Mouse (Mus musculus) mature B cell (primary cell): ENCODE measurements around the gene Emc4.

Experiments
- in situ Hi-C: fragments of 300-500 bp; cut with MboI; formaldehyde crosslinking; loops from 2 replicates; pipeline ENCODE4 v1.14.3; 2019

The Emc4 gene

DNA sequence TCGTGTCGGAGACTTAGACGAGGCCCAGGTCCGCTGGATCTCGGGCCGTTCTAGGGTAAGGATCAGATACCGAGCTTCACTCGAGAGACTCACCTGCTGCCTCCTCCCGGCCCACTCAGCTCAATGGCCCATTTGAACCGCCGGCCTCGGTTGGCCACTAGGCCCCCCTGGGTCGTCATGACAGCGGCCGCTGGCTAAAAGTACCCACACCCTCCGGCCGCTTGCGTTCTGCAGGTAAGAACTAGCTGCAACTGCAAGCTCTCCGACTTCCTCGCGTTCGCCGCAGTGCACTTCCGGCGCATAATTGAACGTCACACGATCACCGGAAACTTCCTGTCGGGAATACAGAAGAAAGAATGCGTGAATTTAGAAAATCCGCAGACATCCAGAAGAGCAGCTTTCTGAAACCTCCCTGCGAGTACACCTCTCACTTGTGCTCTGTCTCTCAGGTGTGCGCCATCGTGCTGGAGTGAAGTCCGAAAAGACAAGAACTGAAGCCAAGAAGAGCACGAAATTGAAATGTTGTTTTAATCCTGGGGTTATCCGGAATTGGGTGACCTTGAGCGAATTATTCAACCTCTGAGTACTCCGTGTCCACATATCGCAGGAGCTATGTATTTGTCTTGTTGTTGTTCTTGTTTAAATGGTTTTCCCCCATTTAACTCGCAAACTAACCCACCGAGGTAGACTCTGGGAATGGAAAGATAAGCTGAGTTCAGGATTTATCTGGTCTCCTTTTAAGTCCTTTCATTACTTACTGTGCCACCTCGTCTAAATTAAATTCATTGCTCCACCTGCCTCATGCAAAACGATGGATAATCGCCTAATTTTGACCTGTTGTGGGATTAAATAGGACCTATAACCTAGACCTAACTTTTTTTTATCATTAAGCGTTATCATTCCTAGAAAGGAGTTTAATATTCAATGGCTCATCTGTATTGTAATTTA is at the start of gene Emc4:
TSS of gene Emc4 (minus strand) at position 302 of the 948 bp plus-strand sequence.
- in situ Hi-C loops = no loop called here

GRCm38 (mm10) chr2:112407030-112407429 is 39.2 kb upstream of the Emc4 start:
- in situ Hi-C loops = no loop called here

DNA sequence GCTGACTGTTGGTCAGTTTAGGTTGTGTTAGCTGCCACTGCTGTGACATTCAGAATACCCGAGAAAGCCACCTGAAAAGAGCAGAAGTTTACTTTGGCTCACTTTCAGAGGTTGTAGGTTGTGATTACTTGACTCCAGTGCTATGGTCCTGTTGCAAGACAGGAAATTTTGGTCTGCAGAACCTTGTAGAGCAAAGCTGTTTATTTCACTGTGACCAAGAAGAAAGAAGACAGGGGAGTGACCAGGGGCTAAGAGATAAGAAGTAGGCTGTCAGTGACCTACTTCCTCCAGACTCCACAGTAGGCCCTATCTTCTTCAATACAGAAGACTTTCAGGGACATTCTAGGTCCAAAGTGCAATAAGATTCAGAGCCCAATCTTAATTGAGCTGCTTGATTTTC is 28.8 kb upstream of the Emc4 start:
- in situ Hi-C loops = no loop called here

- in situ Hi-C loops = no loop called here
Measured at GRCm38 (mm10) chr2:112393958-112394357, 26.1 kb upstream of the Emc4 start.

DNA sequence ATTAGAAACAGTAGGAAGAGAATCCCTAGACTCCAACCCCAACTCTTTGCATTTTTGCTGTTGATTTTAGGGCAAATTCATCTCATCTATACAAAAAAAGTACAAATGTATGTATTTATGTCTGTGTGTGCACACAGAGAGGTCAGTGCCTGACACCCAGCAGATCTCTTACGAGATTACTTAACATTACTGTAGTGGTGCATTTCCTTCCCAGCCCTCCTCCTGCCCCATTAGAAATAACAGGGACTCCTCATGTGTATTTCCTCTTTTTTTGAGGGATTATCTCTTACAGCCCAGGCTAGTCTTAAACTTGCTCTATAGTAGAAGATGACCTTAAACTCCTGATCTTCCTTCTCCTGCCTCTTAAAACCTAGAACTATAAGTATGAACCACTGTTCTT is 24.9 kb upstream of the Emc4 start:
- in situ Hi-C loops = no loop called here

DNA sequence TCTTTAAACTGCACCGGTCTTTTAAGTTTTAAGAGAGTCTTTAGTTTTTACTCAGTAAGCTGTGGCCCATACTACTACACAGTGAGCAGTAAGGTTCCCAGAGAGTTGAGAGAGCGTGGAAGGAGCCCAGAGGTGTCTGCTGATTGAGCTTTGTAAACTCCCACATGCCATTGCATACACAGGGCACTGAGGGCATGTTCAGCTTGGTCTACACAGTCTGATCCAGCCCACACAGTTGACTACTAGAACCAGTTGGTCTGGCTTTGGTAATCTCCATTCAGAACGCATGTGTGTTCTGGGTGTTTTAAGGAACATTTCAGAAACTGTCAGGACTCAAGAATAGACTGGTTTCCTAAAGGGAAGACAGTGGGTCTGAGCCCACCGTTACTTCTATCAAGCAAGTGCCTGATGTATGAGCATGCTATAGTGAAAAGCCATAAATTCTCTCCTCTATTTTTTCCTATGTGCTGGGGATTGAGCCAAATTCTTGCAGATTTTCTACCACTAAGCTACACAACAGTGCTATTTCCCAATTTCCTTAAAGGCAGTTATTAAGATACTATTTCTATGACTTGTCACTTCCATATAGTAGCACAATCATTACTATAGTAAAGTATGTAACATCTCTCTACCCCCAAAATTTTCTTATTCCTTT is 23.6 kb upstream of the Emc4 start:
- in situ Hi-C loops = no loop called here

DNA sequence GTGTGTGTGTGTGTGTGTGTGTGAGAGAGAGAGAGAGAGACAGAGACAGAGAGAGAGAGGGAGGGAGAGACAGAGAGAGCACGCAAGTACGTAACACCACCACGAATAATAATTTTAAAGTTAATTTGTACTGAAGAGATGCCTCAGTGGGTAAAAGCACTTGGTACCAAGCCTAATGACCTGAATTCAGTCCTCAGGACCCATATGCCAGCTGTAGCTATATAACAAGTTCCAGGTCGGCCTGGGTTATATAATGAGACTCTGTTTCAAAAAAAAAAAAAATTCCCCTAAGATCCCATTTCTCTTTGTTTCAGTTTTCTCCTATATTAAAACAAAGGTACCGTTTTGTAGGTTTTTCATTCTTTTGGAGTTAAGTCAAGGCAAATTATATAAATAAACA is 23.0 kb upstream of the Emc4 start:
- in situ Hi-C loops = no loop called here

DNA sequence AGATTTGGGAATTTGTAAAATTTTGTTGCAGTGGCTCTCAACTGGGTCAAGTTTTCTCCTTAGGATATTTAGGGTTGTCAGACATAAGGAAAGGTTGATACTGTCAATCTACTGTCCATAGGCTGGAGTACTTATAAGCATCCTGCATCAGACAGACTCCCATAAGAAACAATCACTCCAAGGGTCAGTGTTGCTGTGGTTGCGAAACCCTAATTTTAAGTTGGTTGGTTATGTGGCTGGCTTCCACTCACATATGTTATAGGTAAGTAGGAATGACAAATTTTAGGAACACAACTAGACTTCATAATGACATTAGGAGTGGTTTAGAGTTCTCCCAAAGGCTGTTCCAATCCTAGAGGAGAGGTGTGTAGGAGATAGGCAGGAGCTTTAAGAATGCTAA is 13.4 kb upstream of the Emc4 start:
- in situ Hi-C loops = no loop called here

- in situ Hi-C loops = no loop called here
Measured at GRCm38 (mm10) chr2:112380131-112380530, 12.3 kb upstream of the Emc4 start.

DNA sequence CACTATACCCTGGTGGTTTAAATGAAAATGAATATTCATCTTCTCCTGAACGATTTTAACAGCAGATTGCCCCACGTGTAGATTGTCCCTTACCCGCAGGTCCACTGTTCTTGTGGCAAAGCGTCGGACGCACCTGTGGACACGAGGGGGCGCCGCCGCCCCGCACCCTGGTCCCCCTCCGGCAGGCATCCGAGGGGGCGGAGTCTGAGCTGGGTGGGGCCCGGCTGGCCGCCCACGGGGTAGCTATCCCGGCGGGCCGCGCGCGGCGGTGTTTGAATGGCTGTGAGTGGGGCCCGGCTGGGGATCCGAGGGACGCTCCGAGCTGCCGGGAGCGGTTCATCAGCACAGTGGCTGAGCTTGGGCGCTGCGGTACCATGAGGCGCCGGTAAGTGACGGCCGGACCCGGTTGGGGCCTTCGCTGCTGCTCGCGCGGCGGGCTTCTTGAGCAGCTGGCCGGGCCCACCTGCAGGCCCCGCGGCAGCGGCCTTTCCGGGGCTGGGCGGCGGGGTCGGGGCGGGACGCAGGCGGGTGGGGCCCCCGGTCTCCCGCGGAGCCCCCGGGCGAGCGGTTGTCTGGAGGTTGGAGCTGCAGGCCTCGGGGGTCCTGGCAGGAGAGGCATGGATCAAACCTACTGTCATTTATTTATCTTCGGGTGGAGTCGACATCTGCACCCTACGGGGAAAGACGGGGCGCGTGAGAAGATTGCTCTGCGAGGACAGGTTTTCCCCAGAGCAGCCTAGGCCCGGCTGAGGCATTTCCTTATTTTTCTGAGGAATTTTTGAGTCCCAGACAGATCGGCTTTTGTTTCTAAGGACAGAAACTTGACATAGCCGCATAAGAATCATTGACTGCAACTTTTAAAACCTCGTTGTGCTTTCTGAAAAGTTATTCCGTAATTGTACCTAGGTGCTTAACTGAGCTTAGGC is 11.4 kb upstream of the Emc4 start, which contains the start of gene Katnbl1:
TSS of gene Katnbl1 (plus strand) at position 239 of the 926 bp plus-strand sequence.
- in situ Hi-C loops = loop anchor here (5.0 to 10.0 kb wide), 2 partner anchors 73 to 106 kb away; partner anchors contain the start of genes Chrm5 and Emc7

- in situ Hi-C loops = loop anchor here (5.0 to 10.0 kb wide), 2 partner anchors 78 to 110 kb away; partner anchors contain the start of genes Chrm5 and Emc7
Measured at GRCm38 (mm10) chr2:112374610-112375009, 6.8 kb upstream of the Emc4 start.

- in situ Hi-C loops = loop anchor here (10.0 kb wide), 1 partner anchor 112 kb away; the partner anchor contains the start of gene Chrm5
Measured at GRCm38 (mm10) chr2:112373141-112373540, 5.3 kb upstream of the Emc4 start.

DNA sequence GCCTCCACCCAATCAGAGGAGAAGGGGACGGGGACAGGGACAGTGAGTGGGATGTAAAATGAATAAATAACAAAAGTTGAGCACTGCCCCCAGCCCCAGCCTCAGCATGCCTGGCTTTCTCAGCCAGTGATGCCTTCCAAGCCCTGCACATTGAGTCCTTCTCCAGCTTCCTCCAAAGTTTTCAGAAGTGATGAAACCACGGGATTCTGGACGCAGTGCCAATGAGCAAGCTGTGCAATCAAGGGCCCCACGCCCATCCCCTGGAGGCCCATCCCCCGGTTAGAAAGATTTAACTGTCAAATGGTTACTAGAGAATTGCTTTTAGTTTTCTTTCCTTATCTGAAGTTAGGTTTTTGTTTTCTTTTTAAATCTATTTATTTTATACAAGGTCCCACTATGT is 2.1 kb upstream of the Emc4 start:
- in situ Hi-C loops = loop anchor here (10.0 kb wide), 1 partner anchor 115 kb away; the partner anchor contains the start of gene Chrm5

- in situ Hi-C loops = no loop called here
Measured at GRCm38 (mm10) chr2:112367222-112367621, 605 bp downstream of the Emc4 start.

DNA sequence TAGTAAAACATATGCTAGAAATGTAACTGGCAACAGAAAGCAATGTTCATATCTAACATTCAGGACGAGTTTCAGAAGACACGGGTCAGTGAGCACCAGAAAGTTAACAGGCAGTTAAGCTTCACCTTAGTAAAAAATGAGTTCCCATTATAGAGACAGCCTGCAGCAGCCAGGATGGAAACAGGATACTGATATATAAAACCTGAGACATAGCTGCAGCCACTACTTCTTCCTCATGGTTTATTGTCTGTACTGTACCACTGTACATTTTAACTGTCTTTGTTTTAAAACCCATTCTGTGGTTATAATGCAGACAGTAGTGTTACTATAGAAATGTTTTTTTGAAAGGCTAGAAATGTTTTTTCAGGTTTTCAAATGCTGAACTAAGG is 7.1 kb downstream of the Emc4 start:
- in situ Hi-C loops = no loop called here

GRCm38 (mm10) chr2:112360012-112360780 is 7.6 kb downstream of the Emc4 start:
- in situ Hi-C loops = no loop called here

- in situ Hi-C loops = no loop called here
Measured at GRCm38 (mm10) chr2:112359611-112360010, 8.2 kb downstream of the Emc4 start.

DNA sequence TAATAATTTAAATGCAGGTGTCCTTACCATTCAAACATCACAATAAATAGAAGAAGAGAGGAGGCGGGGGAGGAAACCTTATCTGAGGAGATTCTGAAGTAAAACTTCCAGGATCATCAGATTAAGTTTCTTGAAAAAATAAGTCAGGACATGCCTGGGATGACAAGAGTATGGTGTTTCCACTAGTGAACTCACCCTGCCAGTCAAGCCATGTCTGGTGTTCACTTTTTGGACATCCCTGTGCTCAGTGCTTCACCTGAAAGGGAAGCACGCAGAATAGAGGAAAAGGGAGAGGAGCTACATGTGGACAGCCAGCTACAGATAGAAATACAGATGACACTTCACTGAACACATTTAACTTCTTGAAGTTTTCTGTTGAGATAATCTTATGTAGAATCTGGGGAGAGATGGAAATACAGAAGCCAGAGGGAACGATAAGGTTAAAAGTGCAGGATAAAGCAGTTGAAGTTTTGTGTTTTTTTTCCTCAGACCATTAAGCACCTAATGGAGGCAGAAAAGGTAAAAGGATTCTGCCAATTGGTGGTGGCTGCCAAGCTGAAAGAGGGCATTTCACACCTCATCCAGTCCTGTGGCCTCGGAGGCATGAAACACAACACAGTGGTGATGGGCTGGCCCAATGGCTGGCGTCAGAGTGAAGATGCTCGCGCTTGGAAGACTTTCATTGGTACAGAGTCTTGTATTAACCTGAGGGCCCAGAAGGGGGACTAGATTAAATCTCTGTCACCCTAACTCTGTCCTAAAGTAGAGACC is 14.0 kb downstream of the Emc4 start:
- in situ Hi-C loops = no loop called here

- in situ Hi-C loops = no loop called here
Measured at GRCm38 (mm10) chr2:112348246-112348645, 19.6 kb downstream of the Emc4 start.

GRCm38 (mm10) chr2:112341117-112341516 is 26.7 kb downstream of the Emc4 start:
- in situ Hi-C loops = no loop called here
